Mouse (Mus musculus): Measurements from ENCODE around the gene Tubb4a. TPM values are rescaled to one million over a fixed set of nuclear protein-coding genes. Genes with fewer than 3 reads are reported as not detected.

Gene Tubb4a
- polyA plus RNA-seq, 1 experiment from 2014 or later = 7.5 TPM

DNA sequence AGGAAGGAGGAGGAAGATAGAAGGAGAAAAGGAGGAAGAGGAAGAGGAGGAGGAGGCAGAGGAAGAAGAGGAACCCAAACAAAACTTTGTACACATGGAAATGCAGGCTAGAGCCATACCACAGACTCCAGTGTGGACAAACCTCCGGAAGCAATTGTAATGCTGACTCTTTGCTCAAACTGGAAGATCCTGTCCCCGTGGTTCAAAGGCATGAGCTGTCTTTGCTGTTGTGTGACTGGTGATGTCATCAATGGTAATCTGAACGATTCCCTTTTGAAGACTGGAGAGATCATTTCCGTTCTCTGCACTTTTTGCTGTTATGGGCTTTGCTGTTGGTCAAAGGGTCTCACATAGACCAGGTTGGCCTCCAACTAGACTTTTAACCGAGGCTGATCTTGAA is 10.7 kb upstream of the Tubb4a start:
- H3K9ac ChIP-seq (ENCODE audit: low read length) = no peak overlapping the region
- H3K4me1 ChIP-seq (ENCODE audit: control insufficient read depth in 2 of 2, insufficient read depth in 2 of 2, low read length in 2 of 2) = peaks cover 0 to 4% of the 10 kb centered on the region in 2 experiments; a peak in 1 of 4 replicates
- H3K27ac ChIP-seq (replicated peaks in 1 of 2; ENCODE audit: control insufficient read depth in 1 of 2, insufficient read depth in 1 of 2, low read depth in 2 of 2, low read length in 2 of 2) = no peak overlapping the region
- H3K4me3 ChIP-seq (ENCODE audit: control insufficient read depth in 1 of 2, insufficient read depth in 1 of 2, low read depth in 1 of 2, low read length in 2 of 2) = no peak overlapping the region
- no peak for ATAC-seq (ENCODE audit: insufficient number of reproducible peaks, insufficient read depth, low FRiP score, low read depth)
- H3K9me3 ChIP-seq (ENCODE audit: control insufficient read depth, low read length) = no peaks in the 10 kb centered on the region
- 73% methylated on average over 5 of the region's 5 CpGs for WGBS
- H3K4me2 ChIP-seq (ENCODE audit: low read length) = no peak overlapping the region
- no peaks in the 10 kb centered on the region for H3K36me3 ChIP-seq (ENCODE audit: control insufficient read depth, insufficient read depth, low read length)
- peaks cover 9% of the 10 kb centered on the region; the same call in 1 of the 2 replicates for H3K27me3 ChIP-seq (ENCODE audit: control insufficient read depth, insufficient read depth, low read length)

DNA sequence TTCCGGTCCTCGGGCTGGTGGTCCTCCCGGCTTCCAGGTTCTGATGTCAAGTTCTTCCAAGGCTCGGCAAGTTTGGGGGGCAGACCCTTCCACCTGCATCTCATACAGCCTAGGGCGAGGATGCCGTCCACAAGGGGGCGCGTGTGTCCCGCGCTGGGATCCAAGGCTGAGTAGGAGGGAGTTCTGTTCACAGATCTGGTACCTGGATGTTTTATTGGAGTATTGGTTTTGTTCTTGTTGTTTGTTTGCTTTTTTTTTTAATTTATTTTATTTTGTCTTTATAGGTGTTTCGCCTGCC is 9.0 kb upstream of the Tubb4a start:
- Histone ChIP-seq H3K4me1 (ENCODE audit: control insufficient read depth in 2 of 2, insufficient read depth in 2 of 2, low read length in 2 of 2) (peaks cover 0 to 4% of the 10 kb centered on the region in 2 experiments; a peak in 1 of 4 replicates), H3K9ac (ENCODE audit: low read length) (no peak overlapping the region), H3K4me2 (ENCODE audit: low read length) (peak overlapping the region; percentile 32), H3K36me3 (ENCODE audit: control insufficient read depth, insufficient read depth, low read length) (no peaks in the 10 kb centered on the region), H3K27me3 (ENCODE audit: control insufficient read depth, insufficient read depth, low read length) (peaks cover 9% of the 10 kb centered on the region; the same call in 1 of the 2 replicates), H3K27ac (replicated peaks in 1 of 2; ENCODE audit: control insufficient read depth in 1 of 2, insufficient read depth in 1 of 2, low read depth in 2 of 2, low read length in 2 of 2) (no peak overlapping the region), H3K9me3 (ENCODE audit: control insufficient read depth, low read length) (no peaks in the 10 kb centered on the region), H3K4me3 (ENCODE audit: control insufficient read depth in 1 of 2, insufficient read depth in 1 of 2, low read depth in 1 of 2, low read length in 2 of 2) (peak overlapping the region in 1 of 2 experiments; percentile 17; a peak in 1 of 4 replicates)
- WGBS = 0% methylated on average over 11 of the region's 11 CpGs
- ATAC-seq (ENCODE audit: insufficient number of reproducible peaks, insufficient read depth, low FRiP score, low read depth) = peak; percentile 66

DNA sequence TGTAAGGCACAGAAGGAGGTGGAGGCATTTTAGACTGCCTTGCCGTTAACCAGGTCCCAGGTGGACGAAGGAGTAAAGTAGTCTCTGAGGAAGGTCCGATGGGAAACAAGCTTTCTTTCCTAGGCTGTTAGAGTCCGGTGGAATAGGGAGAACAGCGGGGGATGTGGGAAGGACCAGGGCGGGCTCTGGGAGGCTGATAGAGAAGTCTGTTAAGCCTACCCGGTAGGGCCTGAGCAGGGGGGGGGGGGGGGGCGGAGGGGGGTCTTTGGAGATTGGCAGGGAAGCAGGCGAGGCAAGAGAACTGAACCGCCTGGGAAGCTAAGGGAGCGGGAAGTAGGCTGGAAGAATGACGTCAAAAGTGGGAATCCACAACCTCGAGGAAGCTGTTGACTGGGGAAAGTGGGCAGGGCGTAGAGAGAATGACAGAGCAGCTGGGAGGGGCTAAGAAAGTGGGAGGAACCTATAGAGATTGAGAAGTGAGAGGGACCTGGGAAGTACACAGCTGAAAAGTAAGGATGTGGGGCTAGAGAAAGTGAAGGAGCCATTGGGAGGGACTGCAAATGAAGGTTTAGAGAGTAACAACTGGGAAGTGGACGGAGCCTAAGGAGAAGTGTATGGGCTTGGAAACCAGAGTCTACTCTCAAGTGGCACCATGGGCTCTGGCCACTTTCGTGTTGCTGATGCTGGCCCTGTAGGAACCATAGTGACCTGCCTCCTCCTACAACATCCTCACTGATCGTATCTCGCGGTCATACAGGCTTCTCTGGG is 8.5 kb upstream of the Tubb4a start:
- H3K4me3 ChIP-seq (ENCODE audit: control insufficient read depth in 1 of 2, insufficient read depth in 1 of 2, low read depth in 1 of 2, low read length in 2 of 2) = peak overlapping the region in 1 of 2 experiments; percentile 17; a peak in 3 of 4 replicates
- ATAC-seq (ENCODE audit: insufficient number of reproducible peaks, insufficient read depth, low FRiP score, low read depth) = peak; percentile 58
- WGBS = under 1% methylated on average over 18 of the region's 19 CpGs
- H3K27me3 ChIP-seq (ENCODE audit: control insufficient read depth, insufficient read depth, low read length) = peaks cover 9% of the 10 kb centered on the region; the same call in 1 of the 2 replicates
- peak overlapping the region; percentile 32 for H3K4me2 ChIP-seq (ENCODE audit: low read length)
- no peak overlapping the region for H3K27ac ChIP-seq (replicated peaks in 1 of 2; ENCODE audit: control insufficient read depth in 1 of 2, insufficient read depth in 1 of 2, low read depth in 2 of 2, low read length in 2 of 2)
- H3K9me3 ChIP-seq (ENCODE audit: control insufficient read depth, low read length) = no peaks in the 10 kb centered on the region
- H3K36me3 ChIP-seq (ENCODE audit: control insufficient read depth, insufficient read depth, low read length) = no peaks in the 10 kb centered on the region
- H3K9ac ChIP-seq (ENCODE audit: low read length) = no peak overlapping the region
- H3K4me1 ChIP-seq (ENCODE audit: control insufficient read depth in 2 of 2, insufficient read depth in 2 of 2, low read length in 2 of 2) = peaks cover 0 to 4% of the 10 kb centered on the region in 2 experiments; a peak in 1 of 4 replicates

DNA sequence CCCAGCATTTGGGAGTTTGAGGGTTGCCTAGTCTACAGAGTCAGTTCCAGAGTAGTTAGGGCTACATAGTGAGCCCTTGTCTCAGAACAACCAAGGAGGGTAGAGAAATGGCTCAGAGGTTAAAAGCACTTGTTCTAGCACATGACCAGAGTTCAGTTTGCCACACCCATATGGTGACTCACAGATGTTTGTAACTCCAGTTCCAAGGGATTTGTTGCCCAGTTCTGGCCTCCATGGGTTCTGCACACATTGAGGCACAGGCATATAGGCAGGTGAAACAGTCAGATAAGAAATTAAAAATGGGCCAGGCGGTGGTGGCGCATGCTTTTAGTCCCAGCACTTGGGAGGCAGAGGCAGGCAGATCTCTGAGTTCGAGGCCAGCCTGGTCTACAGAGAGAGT is 6.6 kb upstream of the Tubb4a start:
- WGBS = 83% methylated on average over 3 of the region's 3 CpGs

DNA sequence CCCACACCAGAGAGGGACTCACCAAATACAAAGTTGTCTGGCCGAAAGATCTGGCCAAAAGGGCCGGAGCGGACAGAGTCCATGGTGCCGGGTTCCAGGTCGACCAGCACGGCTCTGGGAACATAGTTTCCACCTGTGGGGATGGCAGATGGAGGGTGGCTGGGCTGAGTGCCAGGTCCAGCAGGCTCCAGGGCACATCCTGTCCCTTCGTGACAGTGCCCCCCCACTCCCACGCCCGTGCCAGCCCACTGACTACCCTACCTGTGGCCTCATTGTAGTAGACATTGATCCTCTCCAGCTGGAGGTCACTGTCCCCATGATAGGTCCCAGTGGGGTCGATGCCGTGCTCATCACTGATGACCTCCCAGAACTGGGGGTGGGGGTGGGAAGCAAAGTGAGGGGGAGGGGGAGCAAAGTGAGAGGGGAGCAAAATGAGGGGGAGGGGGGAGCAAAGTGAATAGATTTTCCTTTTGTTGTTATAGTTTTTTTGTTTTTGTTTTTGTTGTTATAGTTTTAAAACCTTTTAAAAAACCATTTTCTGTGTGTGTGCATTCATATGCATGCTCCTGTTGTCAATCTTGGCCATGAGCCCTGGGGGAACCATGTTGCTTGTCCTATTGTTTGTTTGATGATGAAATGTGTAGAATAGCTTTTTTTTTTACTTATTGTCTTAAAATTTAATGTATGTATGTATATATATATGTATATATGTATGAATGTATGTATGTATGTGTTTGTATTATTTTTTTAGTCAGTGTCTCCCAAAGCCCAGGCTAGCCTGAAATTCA is 1.4 kb downstream of the Tubb4a start:
- WGBS = 89% methylated on average over 11 of the region's 11 CpGs
- Histone ChIP-seq H3K27me3 (ENCODE audit: control insufficient read depth, insufficient read depth, low read length) (peaks cover 17% of the 10 kb centered on the region), H3K9ac (ENCODE audit: low read length) (no peak overlapping the region), H3K4me1 (ENCODE audit: control insufficient read depth in 2 of 2, insufficient read depth in 2 of 2, low read length in 2 of 2) (peaks cover 6 to 7% of the 10 kb centered on the region in 2 experiments), H3K9me3 (ENCODE audit: control insufficient read depth, low read length) (no peaks in the 10 kb centered on the region), H3K36me3 (ENCODE audit: control insufficient read depth, insufficient read depth, low read length) (no peaks in the 10 kb centered on the region), H3K4me3 (ENCODE audit: control insufficient read depth in 1 of 2, insufficient read depth in 1 of 2, low read depth in 1 of 2, low read length in 2 of 2) (no peak overlapping the region), H3K27ac (replicated peaks in 1 of 2; ENCODE audit: control insufficient read depth in 1 of 2, insufficient read depth in 1 of 2, low read depth in 2 of 2, low read length in 2 of 2) (no peak overlapping the region), H3K4me2 (ENCODE audit: low read length) (no peak overlapping the region)
- no peak for ATAC-seq (ENCODE audit: insufficient number of reproducible peaks, insufficient read depth, low FRiP score, low read depth)

More for the DNA sequence above, 6.6 kb upstream of the Tubb4a start:
- Histone ChIP-seq H3K4me3 (ENCODE audit: control insufficient read depth in 1 of 2, insufficient read depth in 1 of 2, low read depth in 1 of 2, low read length in 2 of 2) (no peak overlapping the region), H3K9ac (ENCODE audit: low read length) (no peak overlapping the region), H3K27me3 (ENCODE audit: control insufficient read depth, insufficient read depth, low read length) (peaks cover 9% of the 10 kb centered on the region; the same call in 1 of the 2 replicates), H3K36me3 (ENCODE audit: control insufficient read depth, insufficient read depth, low read length) (no peaks in the 10 kb centered on the region), H3K4me1 (ENCODE audit: control insufficient read depth in 2 of 2, insufficient read depth in 2 of 2, low read length in 2 of 2) (peaks cover 0 to 4% of the 10 kb centered on the region in 2 experiments; a peak in 1 of 4 replicates), H3K27ac (replicated peaks in 1 of 2; ENCODE audit: control insufficient read depth in 1 of 2, insufficient read depth in 1 of 2, low read depth in 2 of 2, low read length in 2 of 2) (no peak overlapping the region), H3K4me2 (ENCODE audit: low read length) (no peak overlapping the region), H3K9me3 (ENCODE audit: control insufficient read depth, low read length) (no peaks in the 10 kb centered on the region)
- ATAC-seq (ENCODE audit: insufficient number of reproducible peaks, insufficient read depth, low FRiP score, low read depth) = no peak

DNA sequence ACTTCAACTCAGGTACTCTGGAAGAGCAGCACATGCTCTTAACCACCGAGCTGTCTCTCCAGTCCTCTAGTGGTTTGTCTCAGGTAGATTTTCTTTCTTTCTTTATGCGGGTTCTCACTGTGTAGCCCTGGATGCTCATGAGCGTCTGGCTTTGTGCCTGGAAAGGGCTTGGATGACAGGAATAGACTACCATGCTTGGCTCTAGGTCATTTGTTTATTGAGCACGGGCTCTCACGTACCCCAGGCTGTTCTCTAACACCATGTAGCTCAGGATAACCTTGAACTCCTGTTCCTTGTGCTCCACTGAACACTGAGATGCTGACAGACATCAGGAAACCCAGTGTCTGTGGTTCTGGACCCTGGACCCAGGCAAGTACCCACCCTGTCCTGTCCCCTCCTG is 5.1 kb downstream of the Tubb4a start:
- H3K9me3 ChIP-seq (ENCODE audit: control insufficient read depth, low read length) = no peaks in the 10 kb centered on the region
- peaks cover 6 to 7% of the 10 kb centered on the region in 2 experiments for H3K4me1 ChIP-seq (ENCODE audit: control insufficient read depth in 2 of 2, insufficient read depth in 2 of 2, low read length in 2 of 2)
- H3K9ac ChIP-seq (ENCODE audit: low read length) = no peak overlapping the region
- H3K4me2 ChIP-seq (ENCODE audit: low read length) = no peak overlapping the region
- H3K36me3 ChIP-seq (ENCODE audit: control insufficient read depth, insufficient read depth, low read length) = no peaks in the 10 kb centered on the region
- ATAC-seq (ENCODE audit: insufficient number of reproducible peaks, insufficient read depth, low FRiP score, low read depth) = no peak
- WGBS = 78% methylated on average over 5 of the region's 5 CpGs
- H3K4me3 ChIP-seq (ENCODE audit: control insufficient read depth in 1 of 2, insufficient read depth in 1 of 2, low read depth in 1 of 2, low read length in 2 of 2) = no peak overlapping the region
- no peak overlapping the region for H3K27ac ChIP-seq (replicated peaks in 1 of 2; ENCODE audit: control insufficient read depth in 1 of 2, insufficient read depth in 1 of 2, low read depth in 2 of 2, low read length in 2 of 2)
- H3K27me3 ChIP-seq (ENCODE audit: control insufficient read depth, insufficient read depth, low read length) = peaks cover 6% of the 10 kb centered on the region

DNA sequence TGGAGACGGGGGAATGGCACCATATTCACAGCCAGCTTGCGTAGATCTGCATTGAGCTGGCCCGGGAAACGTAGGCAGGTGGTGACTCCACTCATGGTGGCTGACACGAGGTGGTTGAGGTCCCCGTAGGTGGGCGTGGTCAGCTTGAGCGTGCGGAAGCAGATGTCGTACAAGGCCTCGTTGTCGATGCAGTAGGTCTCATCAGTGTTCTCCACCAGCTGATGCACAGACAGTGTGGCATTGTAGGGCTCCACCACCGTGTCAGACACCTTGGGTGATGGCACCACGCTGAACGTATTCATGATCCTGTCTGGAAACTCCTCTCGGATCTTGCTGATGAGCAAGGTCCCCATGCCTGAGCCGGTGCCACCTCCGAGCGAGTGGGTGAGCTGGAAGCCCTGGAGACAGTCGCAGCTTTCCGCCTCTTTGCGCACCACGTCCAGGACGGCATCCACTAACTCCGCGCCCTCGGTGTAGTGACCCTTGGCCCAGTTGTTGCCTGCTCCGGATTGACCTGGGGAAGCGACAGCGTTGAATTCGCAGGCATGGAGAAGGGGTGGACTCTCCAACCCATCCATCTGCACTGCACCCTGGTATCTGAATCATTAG is 6.2 kb downstream of the Tubb4a start:
- no peak overlapping the region for H3K9ac ChIP-seq (ENCODE audit: low read length)
- H3K4me1 ChIP-seq (ENCODE audit: control insufficient read depth in 2 of 2, insufficient read depth in 2 of 2, low read length in 2 of 2) = no peaks in the 10 kb centered on the region; a peak in 1 of 4 replicates
- H3K4me3 ChIP-seq (ENCODE audit: control insufficient read depth in 1 of 2, insufficient read depth in 1 of 2, low read depth in 1 of 2, low read length in 2 of 2) = no peak overlapping the region
- no peaks in the 10 kb centered on the region for H3K27me3 ChIP-seq (ENCODE audit: control insufficient read depth, insufficient read depth, low read length)
- H3K9me3 ChIP-seq (ENCODE audit: control insufficient read depth, low read length) = no peaks in the 10 kb centered on the region
- no peak overlapping the region for H3K27ac ChIP-seq (replicated peaks in 1 of 2; ENCODE audit: control insufficient read depth in 1 of 2, insufficient read depth in 1 of 2, low read depth in 2 of 2, low read length in 2 of 2)
- no peak overlapping the region for H3K4me2 ChIP-seq (ENCODE audit: low read length)
- H3K36me3 ChIP-seq (ENCODE audit: control insufficient read depth, insufficient read depth, low read length) = no peaks in the 10 kb centered on the region
- WGBS = 92% methylated on average over 31 of the region's 31 CpGs
- no peak for ATAC-seq (ENCODE audit: insufficient number of reproducible peaks, insufficient read depth, low FRiP score, low read depth)
